Mouse (Mus musculus): Measurements from ENCODE around the gene Acp2.
A peak's percentile ranks its signal among the peaks of the same experiment; 100 is the strongest.

Acp2 gene

DNA sequence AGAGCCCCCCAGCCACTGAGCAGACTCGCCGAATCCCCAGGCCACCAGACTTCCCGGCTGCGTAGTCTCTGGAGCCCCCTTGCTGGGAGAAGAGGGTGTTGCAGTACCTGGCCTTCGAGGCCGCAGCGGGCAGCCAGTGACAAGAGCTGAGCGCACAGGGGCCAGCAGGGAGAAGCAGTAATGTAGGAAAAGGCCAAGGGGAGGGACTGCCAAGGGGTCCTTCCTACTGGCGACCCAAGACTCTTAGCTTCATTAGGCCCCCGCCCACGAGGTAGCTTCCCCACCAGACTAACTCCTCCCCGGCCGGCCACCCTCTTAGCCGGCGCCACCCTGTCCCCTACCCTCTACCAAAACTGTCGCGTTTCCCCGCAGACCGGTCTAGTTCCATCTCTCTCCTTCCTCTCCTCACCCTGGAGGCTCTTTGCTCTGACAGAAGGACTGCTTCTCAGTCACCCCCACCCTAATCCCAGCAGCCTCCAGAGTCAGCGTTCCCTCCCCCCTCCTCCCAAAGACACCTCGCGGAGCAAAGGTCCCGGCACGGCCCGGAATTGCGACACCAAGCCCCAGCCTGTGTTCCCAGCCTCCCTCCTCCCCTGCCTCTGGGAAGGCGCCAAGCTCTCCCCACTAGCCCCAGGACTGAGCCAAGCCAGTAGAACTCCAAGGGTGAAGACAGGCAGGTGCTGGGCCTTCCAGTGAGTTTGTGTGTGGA lies 7.9 kb upstream of the Acp2 start:
- DNase-seq (ENCODE audit: low read depth): no peak

- DNase-seq (ENCODE audit: low read depth): no peak
These were observed 6.1 kb upstream of the Acp2 start for GRCm38 (mm10) chr2:91196577-91197001.

DNA sequence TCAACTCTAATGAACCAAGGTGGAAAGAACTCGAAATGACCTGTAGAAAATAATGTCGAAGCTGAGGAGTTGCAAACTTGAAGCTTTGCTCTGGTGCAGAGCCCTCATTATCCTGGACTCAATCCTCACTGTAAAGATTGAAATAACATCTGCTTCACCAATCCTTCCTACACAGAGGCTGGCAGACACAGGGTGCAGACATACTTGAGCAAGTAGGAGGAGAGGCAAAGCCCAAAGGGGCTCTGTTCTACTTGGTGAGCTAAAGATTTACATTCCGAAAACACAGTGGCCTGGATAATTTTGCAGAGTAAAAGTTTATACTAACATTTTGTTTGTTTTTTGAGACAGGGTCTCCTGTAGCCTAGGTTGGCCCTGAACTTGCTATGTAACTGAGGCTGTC lies 3.8 kb upstream of the Acp2 start:
- DNase-seq (ENCODE audit: low read depth): no peak

DNA sequence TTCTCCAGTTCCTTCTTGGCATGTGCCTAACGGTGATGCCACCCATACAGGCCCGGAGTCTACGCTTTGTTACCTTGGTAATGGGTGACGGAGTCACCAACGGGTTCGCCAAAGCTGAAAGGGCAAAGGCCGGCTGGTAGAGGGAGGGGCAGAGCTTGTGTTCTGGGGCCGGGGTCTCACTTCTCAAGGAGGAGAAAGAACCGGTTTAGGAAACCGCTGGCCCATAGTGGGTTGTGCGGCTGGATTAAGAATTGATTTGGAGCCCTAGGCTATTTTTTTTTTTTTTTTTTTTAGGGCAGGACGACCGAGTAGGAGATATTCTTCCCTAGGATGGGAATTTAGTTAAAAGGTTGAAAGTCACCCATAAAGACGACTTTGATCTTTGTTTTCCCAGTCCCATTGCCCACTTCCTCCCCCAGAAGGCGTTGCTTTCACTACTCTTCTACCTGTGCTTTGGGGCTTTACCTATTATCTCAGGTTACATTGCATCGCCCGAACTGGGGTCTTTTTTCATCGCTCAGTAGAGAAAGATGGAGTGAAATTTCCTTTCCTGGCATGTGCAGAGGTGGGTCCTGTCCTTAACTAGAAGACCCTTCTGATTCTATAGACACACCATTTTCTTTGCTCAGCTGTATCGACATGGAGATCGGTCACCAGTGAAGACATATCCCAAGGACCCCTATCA lies 429 bp downstream of the Acp2 start:
- DNase-seq (ENCODE audit: low read depth): no peak

- no peak for DNase-seq (ENCODE audit: low read depth)
These were observed 3.6 kb downstream of the Acp2 start for GRCm38 (mm10) chr2:91206254-91206775.

GRCm38 (mm10) chr2:91213311-91213710 lies 10.6 kb downstream of the Acp2 start:
- DNase-seq (ENCODE audit: low read depth): no peak

DNA sequence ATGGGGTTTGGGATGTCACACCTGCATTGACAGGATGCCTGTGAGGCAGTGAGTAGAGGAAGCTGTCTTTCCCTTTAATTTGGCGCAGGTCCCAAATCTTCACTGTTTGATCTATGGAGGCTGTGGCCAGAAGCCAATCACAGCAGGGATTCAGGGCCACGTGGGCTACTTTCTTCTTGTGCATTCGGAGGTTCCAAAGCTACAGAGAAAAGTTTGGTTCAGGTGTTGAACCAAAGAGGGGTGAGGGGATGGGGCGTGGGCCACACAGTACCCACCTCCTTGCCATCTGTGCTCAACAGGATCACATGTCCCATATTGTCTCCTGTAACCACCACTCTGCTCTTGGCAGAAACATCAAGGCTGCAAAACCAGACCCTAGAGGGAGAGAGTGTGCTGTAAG lies 14.3 kb downstream of the Acp2 start:
- no peak for DNase-seq (ENCODE audit: low read depth)

DNA sequence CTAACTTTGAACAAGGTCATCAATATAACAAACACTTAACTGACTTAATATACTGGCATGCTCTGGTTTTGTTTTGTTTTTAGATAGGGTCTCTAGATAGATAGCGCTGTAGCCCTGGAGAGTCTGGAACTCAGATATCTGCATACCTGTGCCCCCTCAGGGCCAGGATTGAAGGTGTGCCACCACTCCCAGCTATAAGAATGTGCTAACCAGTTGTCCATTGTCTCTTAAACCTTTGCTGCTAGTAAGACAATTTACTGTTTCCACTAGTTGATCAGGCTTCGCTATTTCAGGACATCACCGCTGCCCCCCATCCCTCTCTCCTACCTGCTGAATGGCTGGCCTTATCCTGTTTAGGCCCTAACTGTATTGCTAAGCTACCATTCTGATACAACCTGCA lies 17.8 kb downstream of the Acp2 start:
- no peak for DNase-seq (ENCODE audit: low read depth)

DNA sequence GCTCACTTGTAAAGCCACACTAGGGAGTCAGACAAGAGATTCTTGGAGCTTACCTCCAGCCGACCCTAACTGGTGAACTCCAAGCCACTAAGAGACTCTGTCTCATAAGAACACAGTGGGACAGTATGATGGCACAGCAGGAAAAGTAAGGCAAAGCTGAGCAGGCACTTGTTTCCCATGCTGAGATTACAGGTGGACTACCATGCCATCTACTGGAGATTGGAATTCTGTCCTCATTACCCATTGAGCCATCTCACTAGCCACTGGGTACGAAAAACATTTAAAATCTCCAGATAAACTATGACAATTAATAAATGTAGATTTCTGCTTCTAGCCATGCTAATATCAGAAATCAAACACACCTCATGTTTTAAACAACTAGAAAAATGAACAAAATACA lies 20.9 kb downstream of the Acp2 start:
- DNase-seq (ENCODE audit: low read depth): no peak

DNA sequence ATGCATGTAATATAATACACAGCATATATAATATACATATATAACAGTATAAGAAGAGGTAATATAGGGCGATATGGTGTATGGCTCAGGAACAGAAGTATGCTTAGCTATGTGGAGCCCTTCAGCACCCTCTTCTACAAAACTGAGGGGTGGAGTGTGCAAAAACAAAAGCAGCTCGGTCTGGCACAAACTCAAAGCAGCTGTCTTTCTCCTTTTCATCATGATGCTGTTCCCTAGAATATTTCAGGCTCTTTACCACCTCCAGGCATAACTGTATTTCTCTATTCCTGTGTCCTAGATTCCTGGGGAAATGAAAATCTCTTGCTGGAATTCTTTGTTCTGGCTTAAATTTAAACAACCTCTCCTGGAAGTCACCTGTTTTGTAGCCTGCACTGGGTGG lies 27.1 kb downstream of the Acp2 start:
- DNase-seq (ENCODE audit: low read depth): no peak

DNA sequence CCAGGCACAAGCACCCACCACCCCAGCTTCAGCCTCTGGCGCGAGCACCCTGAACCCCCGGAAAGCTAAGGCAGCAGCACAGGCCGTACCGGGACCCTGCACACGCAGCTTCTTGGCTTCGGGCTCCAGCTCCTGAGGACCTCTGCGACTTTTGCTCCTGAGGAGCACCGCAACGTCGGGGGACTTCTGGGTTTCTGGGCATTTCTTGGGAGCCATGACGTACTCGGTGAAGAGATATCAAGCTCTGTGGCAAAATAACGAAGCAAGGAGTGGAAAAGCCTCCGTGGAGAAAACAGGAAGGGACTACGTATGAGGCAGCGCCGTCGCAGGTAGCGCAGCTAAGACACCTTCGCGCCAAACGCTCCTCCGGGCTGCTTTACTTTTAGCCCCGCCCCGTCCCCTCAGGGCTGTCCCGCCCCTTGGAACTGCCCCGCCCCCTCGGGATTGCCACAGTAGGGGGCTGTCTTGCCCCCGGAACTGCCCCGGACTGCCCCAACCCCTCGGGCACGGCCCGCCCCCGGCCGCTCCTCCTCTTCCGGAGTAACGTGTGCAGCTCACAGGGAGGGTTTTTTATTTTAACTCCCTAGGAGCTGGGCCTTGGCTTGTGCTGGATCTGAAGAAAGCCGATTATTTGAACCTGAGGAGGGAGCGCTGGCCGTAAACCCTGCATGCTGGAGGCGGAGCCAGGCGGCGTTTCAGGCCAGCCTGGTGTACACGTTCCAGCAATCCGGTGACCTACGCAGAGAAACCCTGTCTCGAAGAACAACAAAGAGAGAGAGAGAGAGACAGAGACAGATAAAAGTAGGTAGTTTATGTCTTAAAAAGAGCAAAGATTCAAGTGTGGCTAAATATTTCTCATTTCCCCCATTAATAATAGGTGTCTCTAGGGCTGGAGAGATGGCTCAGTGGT lies 34.2 kb downstream of the Acp2 start, which contains the start of gene Ddb2:
TSS of gene Ddb2 (minus strand) at position 382 of the 910 bp plus-strand sequence.
- peak; percentile 91 for DNase-seq (ENCODE audit: low read depth)

DNA sequence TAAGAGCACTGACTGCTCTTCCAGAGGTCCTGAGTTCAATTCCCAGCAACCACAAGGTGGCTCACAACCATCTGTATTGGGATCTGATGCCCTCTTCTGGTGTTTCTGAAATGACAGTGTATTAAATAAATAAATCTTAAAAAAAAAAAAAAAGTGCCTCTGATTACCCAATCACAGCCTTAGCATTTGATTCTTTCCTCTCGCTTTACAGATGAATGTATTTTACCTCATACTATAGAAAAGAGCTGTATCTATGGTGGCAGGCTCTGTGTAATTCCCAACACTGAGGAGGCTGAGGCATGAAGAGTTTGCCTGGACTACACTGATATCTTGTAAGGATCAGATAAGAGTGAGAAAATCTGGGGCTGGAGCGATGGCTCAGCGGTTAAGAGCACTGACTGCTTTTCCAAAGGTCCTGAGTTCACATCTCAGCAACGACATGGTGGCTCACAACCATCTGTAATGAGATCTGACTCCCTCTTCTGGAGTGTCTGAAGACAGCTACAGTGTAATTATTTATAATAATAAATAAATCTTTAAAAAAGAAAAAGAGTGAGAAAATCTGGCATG lies 34.9 kb downstream of the Acp2 start:
- DNase-seq (ENCODE audit: low read depth): peak; percentile 36

- DNase-seq (ENCODE audit: low read depth): no peak
These were observed 39.9 kb downstream of the Acp2 start for GRCm38 (mm10) chr2:91242547-91242946.

DNA sequence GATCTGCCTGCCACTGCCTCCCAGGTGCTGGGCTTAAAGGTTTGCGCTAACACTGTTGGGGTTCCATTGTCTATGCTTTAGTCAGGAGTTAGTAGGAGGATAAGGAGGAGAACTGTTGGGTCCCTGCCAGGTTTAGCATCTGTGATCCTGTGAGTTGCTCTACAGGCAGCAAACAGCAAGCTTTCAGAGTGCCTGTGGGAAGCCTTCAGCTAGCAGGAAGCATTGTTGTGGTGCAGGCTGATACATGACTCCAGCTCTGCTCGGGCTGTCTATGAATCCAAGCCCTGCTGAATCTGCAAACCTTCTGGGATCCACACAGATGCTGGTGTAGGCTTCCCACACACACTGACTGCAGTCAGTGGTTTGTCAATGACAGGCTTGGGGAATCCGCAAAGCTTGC lies 40.7 kb downstream of the Acp2 start:
- DNase-seq (ENCODE audit: low read depth): no peak

DNA sequence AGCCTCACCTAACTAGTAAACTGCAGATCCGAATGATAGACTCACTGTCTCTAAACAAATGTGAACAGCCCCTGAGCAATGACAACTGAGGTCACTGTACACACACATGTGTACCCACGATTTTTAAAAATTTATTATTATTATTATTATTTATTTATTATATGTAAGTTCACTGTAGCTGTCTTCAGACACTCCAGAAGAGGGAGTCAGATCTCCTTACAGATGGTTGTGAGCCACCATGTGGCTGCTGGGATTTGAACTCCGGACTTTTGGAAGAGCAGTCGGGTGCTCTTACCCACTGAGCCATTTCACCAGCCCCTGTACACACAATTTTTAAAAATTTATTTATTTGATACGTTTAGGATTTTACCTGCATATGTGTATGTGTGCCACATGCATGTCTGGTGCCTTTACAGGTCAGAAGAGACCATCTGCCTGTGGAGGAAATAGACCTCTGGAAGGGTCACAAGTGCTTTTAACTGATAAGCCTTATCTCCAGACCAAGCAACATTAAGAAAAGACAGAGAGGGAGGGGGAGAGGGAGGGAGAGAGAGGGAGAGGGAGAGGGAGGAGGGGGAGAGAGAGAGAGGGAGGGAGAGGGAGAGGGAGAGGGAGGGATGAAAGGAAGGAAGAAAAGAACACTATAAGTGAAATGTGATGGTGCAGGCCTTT lies 42.0 kb downstream of the Acp2 start:
- DNase-seq (ENCODE audit: low read depth): no peak

DNA sequence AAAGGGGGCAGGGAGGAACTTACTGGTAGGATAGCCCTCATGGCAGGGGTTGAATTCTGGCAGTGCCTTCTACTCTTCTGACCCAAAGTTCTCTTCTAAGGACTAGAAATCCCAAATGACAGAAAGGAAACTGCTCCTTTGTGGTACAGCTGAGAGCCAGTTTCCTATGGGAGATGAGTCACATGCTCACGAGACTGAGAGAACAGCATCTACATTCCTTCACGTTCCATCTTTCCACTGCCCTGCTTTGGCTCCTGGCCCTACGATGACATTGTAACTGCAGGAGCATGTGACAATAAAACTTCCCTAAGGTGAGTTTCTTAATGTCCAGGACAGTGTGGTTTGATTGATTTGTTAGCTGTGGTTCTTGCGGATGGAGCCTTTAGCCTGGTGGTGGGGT lies 45.7 kb downstream of the Acp2 start:
- DNase-seq (ENCODE audit: low read depth): no peak

GRCm38 (mm10) chr2:91252001-91252400 lies 49.3 kb downstream of the Acp2 start:
- no peak for DNase-seq (ENCODE audit: low read depth)

- DNase-seq (ENCODE audit: low read depth): no peak
These were observed 49.8 kb downstream of the Acp2 start for GRCm38 (mm10) chr2:91252512-91252911.

DNA sequence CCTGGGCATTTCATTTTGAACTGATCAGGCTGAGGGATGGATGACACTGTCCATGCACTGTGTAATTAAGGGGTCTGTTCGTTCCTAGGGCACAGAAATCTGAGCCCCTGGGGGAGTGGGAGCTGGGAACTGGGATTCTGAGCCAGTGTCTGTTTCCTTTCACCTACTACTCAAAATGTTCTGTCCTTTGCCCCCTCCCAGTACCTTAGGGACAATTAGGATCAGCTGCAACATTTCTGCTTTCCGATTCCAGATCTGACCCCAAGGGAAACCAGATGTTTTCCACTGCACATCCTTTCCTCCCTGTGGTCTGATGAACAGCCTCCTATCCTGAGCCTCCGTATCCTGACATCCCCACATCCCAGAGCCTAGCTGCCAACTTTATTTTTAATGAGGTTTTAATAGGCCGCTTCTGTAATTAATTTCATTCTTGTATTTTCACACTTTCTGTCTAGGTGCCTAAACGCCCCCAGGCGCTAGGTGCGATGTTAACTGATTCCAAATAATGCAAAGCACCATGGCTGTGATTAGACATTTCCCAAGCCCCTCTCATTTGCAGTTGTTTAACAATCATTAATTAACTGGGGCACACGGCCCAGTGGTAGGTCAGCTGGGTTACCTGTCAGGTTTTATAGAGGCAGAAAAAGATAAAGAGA lies 52.2 kb downstream of the Acp2 start:
- no peak for DNase-seq (ENCODE audit: low read depth)

- DNase-seq (ENCODE audit: low read depth): no peak
These were observed 53.0 kb downstream of the Acp2 start, which contains the start of gene Pacsin3 for GRCm38 (mm10) chr2:91255661-91256150. Gene Pacsin3, plus strand, starts transcription at chr2:91255954.

All from fibroblast of lung, adult 2 months (primary cell).